Mouse (Mus musculus): ENCODE measurements around the gene Odf3l2. TPM values are rescaled to one million over a fixed set of nuclear protein-coding genes. Genes with fewer than 3 reads are reported as not detected.

Gene Odf3l2
- polyA plus RNA-seq, 1 experiment: not detected

DNA sequence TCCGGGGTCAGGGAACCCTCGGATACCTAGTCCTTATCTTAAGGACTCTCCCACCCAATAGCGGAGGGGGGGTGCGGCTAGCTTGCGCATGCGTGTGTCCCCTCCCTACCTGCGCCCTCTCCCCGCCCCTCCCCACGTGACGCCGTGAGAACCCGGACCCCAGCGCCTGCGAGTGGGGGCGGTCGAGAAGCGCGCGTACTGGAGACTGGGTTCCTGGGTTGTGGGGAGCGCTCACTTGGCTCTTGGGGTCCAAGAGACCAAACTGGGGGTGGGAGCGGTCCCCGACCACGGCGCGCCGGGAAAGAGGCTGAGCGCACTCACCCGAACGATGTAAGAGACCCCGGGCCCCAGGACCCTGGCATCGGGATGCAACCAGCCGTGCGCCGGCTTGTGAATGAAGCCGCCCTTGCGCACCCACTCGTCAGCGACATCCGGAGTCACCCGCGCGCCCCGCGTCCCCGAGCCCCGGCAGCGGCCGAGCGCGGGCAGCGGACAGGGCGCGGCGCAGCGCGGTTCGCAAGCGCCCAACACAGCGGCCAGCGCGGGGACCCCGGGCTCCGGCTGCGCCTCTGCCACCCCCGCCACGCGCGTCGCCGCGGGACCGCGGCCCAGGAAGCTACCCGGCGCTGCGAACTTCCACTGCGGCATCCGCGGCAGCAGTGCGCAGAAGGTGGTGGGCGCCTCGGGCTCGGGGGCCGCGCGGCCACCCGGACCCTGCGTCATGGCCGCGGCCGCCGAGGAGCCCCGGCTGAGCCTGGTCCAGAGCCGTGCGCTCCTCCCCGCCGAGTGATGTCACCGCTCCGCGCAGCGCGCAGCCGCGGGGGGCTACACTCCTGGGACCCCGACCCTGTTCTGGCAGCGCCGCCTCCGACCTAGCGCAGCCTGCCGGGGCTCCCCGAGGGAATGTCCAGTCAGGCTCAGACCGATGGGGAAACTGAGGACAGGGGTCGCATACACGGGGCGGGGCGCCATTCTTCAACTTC lies 8.1 kb downstream of the Odf3l2 start, which contains the start of gene Shc2:
Shc2 (minus strand) TSS at position 791 of the 983 bp plus-strand sequence.
- TF ChIP-seq POLR2A (IDR thresholded peaks at IDR 0.05; ENCODE audit: insufficient read depth, low read length): peak; percentile 29
- TF ChIP-seq CTCF (IDR thresholded peaks at IDR 0.05; ENCODE audit: low read depth, low read length): no peak
- no peaks in the 10 kb centered on the region for H3K36me3 ChIP-seq (ENCODE audit: control insufficient read depth, insufficient read depth, low read length, poor library complexity, severe bottlenecking)
- no peaks in the 10 kb centered on the region for H3K4me1 ChIP-seq (ENCODE audit: control insufficient read depth, insufficient read depth, low read length)
- H3K4me3 ChIP-seq (ENCODE audit: low read depth, low read length): peak within 1 kb of the TSS; percentile 93
- H3K9ac ChIP-seq (ENCODE audit: low read depth, poor library complexity, severe bottlenecking): peak within 1 kb of the TSS; percentile 97
- 0 out of 2 replicates have a peak, but pooled peaks cover 3% of the 10 kb centered on the region for H3K27me3 ChIP-seq (ENCODE audit: control insufficient read depth, insufficient read depth, low read length, poor library complexity, severe bottlenecking)
- no peaks in the 10 kb centered on the region for H3K9me3 ChIP-seq (replicated peaks; ENCODE audit: control insufficient read depth, insufficient read depth, low read length, poor library complexity, severe bottlenecking)
- no peak within 1 kb of the TSS for H3K27ac ChIP-seq (ENCODE audit: insufficient read depth, low read length)

GRCm38 (mm10) chr10:79636287-79636686 lies 9.3 kb downstream of the Odf3l2 start:
- TF ChIP-seq CTCF (IDR thresholded peaks at IDR 0.05; ENCODE audit: low read depth, low read length) (no peak), EP300 (IDR thresholded peaks at IDR 0.05; ENCODE audit: insufficient read depth, low read depth, low read length) (no peak), POLR2A (IDR thresholded peaks at IDR 0.05; ENCODE audit: insufficient read depth, low read length) (no peak)
- Histone ChIP-seq H3K4me3 (ENCODE audit: low read depth, low read length) (no peak overlapping the region), H3K4me1 (ENCODE audit: control insufficient read depth, insufficient read depth, low read length) (no peaks in the 10 kb centered on the region), H3K27me3 (ENCODE audit: control insufficient read depth, insufficient read depth, low read length, poor library complexity, severe bottlenecking) (0 out of 2 replicates have a peak, but pooled peaks cover 3% of the 10 kb centered on the region), H3K36me3 (ENCODE audit: control insufficient read depth, insufficient read depth, low read length, poor library complexity, severe bottlenecking) (no peaks in the 10 kb centered on the region), H3K9me3 (replicated peaks; ENCODE audit: control insufficient read depth, insufficient read depth, low read length, poor library complexity, severe bottlenecking) (no peaks in the 10 kb centered on the region), H3K27ac (ENCODE audit: insufficient read depth, low read length) (no peak overlapping the region), H3K9ac (ENCODE audit: low read depth, poor library complexity, severe bottlenecking) (no peak overlapping the region)

- H3K27me3 ChIP-seq (ENCODE audit: control insufficient read depth, insufficient read depth, low read length, poor library complexity, severe bottlenecking): 0 out of 2 replicates have a peak, but pooled peaks cover 3% of the 10 kb centered on the region
- H3K4me3 ChIP-seq (ENCODE audit: low read depth, low read length): no peak overlapping the region
- no peak for TF ChIP-seq CTCF (IDR thresholded peaks at IDR 0.05; ENCODE audit: low read depth, low read length)
- TF ChIP-seq POLR2A (IDR thresholded peaks at IDR 0.05; ENCODE audit: insufficient read depth, low read length): no peak
- no peak for TF ChIP-seq EP300 (IDR thresholded peaks at IDR 0.05; ENCODE audit: insufficient read depth, low read depth, low read length)
- no peaks in the 10 kb centered on the region for H3K4me1 ChIP-seq (ENCODE audit: control insufficient read depth, insufficient read depth, low read length)
- H3K9me3 ChIP-seq (replicated peaks; ENCODE audit: control insufficient read depth, insufficient read depth, low read length, poor library complexity, severe bottlenecking): no peaks in the 10 kb centered on the region
- H3K36me3 ChIP-seq (ENCODE audit: control insufficient read depth, insufficient read depth, low read length, poor library complexity, severe bottlenecking): no peaks in the 10 kb centered on the region
- no peak overlapping the region for H3K9ac ChIP-seq (ENCODE audit: low read depth, poor library complexity, severe bottlenecking)
- H3K27ac ChIP-seq (ENCODE audit: insufficient read depth, low read length): no peak overlapping the region
Observed at GRCm38 (mm10) chr10:79633006-79633777, 12.3 kb downstream of the Odf3l2 start.

DNA sequence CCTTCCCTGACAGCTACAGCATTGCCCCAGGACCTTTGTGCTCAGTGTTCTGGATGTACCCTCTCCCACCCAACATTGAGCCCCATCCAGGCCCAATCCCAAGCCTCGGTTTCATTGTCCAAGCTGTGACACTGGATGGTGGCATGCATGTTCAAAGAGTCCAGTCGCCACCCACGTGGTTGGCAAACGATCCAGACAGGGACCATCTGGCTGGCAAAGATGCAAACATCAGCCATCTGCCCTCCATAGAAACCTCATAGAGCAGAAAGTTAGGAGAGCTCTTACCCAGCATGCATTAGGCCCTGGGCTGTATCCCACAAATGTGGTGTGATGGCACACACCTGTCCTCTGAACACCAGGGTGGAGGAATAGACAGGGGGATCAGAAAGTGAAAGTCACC lies 14.1 kb downstream of the Odf3l2 start:
- no peak overlapping the region for H3K4me3 ChIP-seq (ENCODE audit: low read depth, low read length)
- H3K27me3 ChIP-seq (ENCODE audit: control insufficient read depth, insufficient read depth, low read length, poor library complexity, severe bottlenecking): no peaks in the 10 kb centered on the region
- no peaks in the 10 kb centered on the region for H3K4me1 ChIP-seq (ENCODE audit: control insufficient read depth, insufficient read depth, low read length)
- H3K36me3 ChIP-seq (ENCODE audit: control insufficient read depth, insufficient read depth, low read length, poor library complexity, severe bottlenecking): no peaks in the 10 kb centered on the region
- H3K9ac ChIP-seq (ENCODE audit: low read depth, poor library complexity, severe bottlenecking): no peak overlapping the region
- no peak for TF ChIP-seq CTCF (IDR thresholded peaks at IDR 0.05; ENCODE audit: low read depth, low read length)
- TF ChIP-seq EP300 (IDR thresholded peaks at IDR 0.05; ENCODE audit: insufficient read depth, low read depth, low read length): no peak
- no peak overlapping the region for H3K27ac ChIP-seq (ENCODE audit: insufficient read depth, low read length)
- no peaks in the 10 kb centered on the region for H3K9me3 ChIP-seq (replicated peaks; ENCODE audit: control insufficient read depth, insufficient read depth, low read length, poor library complexity, severe bottlenecking)

DNA sequence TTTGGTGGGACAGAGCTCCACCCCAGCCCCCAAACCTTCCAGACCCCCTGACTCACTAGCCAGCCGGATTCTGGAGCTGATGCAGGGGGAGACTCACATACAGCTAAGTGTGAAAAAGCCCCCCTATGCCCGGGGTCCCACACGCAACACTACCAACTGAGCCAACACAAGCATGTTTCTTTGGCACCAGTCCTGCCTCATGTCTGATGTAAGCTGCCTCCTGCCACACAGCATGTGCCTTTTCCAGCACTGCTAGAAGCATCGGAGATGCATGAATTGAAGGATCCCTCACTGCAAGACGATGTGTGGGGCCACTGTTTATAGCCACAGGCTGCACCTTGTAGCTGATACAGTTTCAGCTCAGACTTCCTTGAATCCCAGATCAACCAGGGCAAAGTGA lies 17.2 kb downstream of the Odf3l2 start:
- Histone ChIP-seq H3K27ac (ENCODE audit: insufficient read depth, low read length) (no peak overlapping the region), H3K4me1 (ENCODE audit: control insufficient read depth, insufficient read depth, low read length) (no peaks in the 10 kb centered on the region), H3K36me3 (ENCODE audit: control insufficient read depth, insufficient read depth, low read length, poor library complexity, severe bottlenecking) (no peaks in the 10 kb centered on the region), H3K4me3 (ENCODE audit: low read depth, low read length) (no peak overlapping the region), H3K27me3 (ENCODE audit: control insufficient read depth, insufficient read depth, low read length, poor library complexity, severe bottlenecking) (no peaks in the 10 kb centered on the region), H3K9ac (ENCODE audit: low read depth, poor library complexity, severe bottlenecking) (no peak overlapping the region), H3K9me3 (replicated peaks; ENCODE audit: control insufficient read depth, insufficient read depth, low read length, poor library complexity, severe bottlenecking) (no peaks in the 10 kb centered on the region)
- TF ChIP-seq EP300 (IDR thresholded peaks at IDR 0.05; ENCODE audit: insufficient read depth, low read depth, low read length) (no peak), POLR2A (IDR thresholded peaks at IDR 0.05; ENCODE audit: insufficient read depth, low read length) (no peak), CTCF (IDR thresholded peaks at IDR 0.05; ENCODE audit: low read depth, low read length) (no peak)

Data from ES-Bruce4 (cell line).